Mouse (Mus musculus) E14TG2a.4 (cell line): Measurements from ENCODE around the gene Commd6.

ENCODE experiments used
- H3K27me3 ChIP-seq: 2 replicates; pipeline ENCODE4 v1.6.1; 2014; ENCODE audit warnings: low read length, control low read depth; ENCODE audit not compliant: insufficient read depth
- H3K36me3 ChIP-seq: 2 replicates; pipeline ENCODE4 v1.6.1; 2014; ENCODE audit warnings: low read length, control low read depth; ENCODE audit not compliant: insufficient read depth
- H3K4me1 ChIP-seq: replicated peaks from 2 replicates; pipeline ENCODE4 v1.6.1; 2014; ENCODE audit warnings: low read depth, low read length, control low read depth
- H3K4me3 ChIP-seq: replicated peaks from 2 replicates; pipeline ENCODE4 v1.5.1; 2014; ENCODE audit warnings: mild to moderate bottlenecking, low read length
- H3K9me3 ChIP-seq: 2 replicates; pipeline ENCODE4 v1.6.1; 2014; ENCODE audit warnings: low read length, control low read depth
- NANOG ChIP-seq: IDR thresholded peaks from 2 replicates; pipeline ENCODE4 v1.6.1; 2014; ENCODE audit warnings: borderline replicate concordance, low read length, mixed read lengths
- POU5F1 ChIP-seq: IDR thresholded peaks from 2 replicates; pipeline ENCODE4 v1.6.1; 2014; ENCODE audit warnings: low read length, borderline replicate concordance

The Commd6 gene

DNA sequence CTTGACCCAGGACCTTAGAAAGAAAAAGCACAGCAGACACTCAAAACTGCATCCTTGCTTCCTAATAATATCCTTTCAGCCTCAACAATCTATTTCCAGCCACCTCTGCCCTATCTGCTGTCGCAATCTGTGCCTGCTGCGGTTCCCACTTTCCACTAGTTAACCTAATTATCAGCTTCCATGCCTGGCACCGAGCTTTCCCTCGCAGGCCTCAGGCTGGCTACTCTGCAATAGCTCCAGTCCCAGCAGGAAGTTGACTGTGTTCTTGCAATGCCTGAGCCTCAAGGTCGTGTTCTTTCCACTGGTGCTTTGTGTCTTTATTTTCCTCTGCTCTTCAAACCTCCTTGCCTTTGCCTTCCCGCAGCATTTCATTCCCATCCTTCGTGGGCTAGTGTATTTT, 54.4 kb downstream of the Commd6 start:
- Histone ChIP-seq H3K4me3 (no peak overlapping the region), H3K4me1 (no peaks in the 10 kb centered on the region), H3K36me3 (no peaks in the 10 kb centered on the region), H3K9me3 (peaks cover 41% of the 10 kb centered on the region), H3K27me3 (no peaks in the 10 kb centered on the region)
- TF ChIP-seq NANOG (no peak), POU5F1 (no peak)
